Mouse (Mus musculus) frontal cortex, postnatal 14 days (tissue): ENCODE measurements at regions not wholly inside any gene's neighbourhood (a gene's known extent, or its start where the extent isn't known, plus 50 kb on each side); places are given as distances from the start of the nearest gene placed in this dataset.
A peak's percentile ranks its signal among the peaks of the same experiment; 100 is the strongest.

Experiments used
- DNase-seq, 2 experiments: peaks; one replicate each; pipeline ENCODE4 v3.0.0; 2022; ENCODE audit warnings: low spot score in 2 of 2

GRCm38 (mm10) chr1:61415426-61416195, 223.0 kb upstream of the Pard3b start:
- no peak for DNase-seq

- no peak for DNase-seq
Measured at GRCm38 (mm10) chr1:61418396-61418795, 220.2 kb upstream of the Pard3b start.

GRCm38 (mm10) chr1:61419839-61420238, 218.8 kb upstream of the Pard3b start:
- DNase-seq: no peak

- DNase-seq: no peak
Measured at GRCm38 (mm10) chr1:61423253-61423652, 215.4 kb upstream of the Pard3b start.

GRCm38 (mm10) chr1:61428706-61429501, 209.7 kb upstream of the Pard3b start:
- DNase-seq: no peak

GRCm38 (mm10) chr1:61437603-61438002, 201.0 kb upstream of the Pard3b start:
- no peak for DNase-seq

- no peak for DNase-seq
Measured at GRCm38 (mm10) chr1:61461435-61461834, 177.2 kb upstream of the Pard3b start.

- DNase-seq: peak in 1 of 2 experiments; percentile 11
Measured at GRCm38 (mm10) chr1:61470617-61471214, 167.9 kb upstream of the Pard3b start.

GRCm38 (mm10) chr1:61471779-61472578, 166.6 kb upstream of the Pard3b start:
- DNase-seq: no peak

GRCm38 (mm10) chr1:61472579-61473242, 165.9 kb upstream of the Pard3b start:
- peak; percentile 8 to 27 for DNase-seq

- DNase-seq: no peak
Measured at GRCm38 (mm10) chr1:61485459-61485858, 153.2 kb upstream of the Pard3b start.

GRCm38 (mm10) chr1:61524886-61525285, 113.7 kb upstream of the Pard3b start:
- DNase-seq: no peak

- no peak for DNase-seq
Measured at GRCm38 (mm10) chr1:61525881-61526280, 112.7 kb upstream of the Pard3b start.

GRCm38 (mm10) chr1:61528757-61529156, 109.9 kb upstream of the Pard3b start:
- DNase-seq: no peak

GRCm38 (mm10) chr1:61530166-61530565, 108.5 kb upstream of the Pard3b start:
- DNase-seq: no peak

- no peak for DNase-seq
Measured at GRCm38 (mm10) chr1:61531487-61531886, 107.1 kb upstream of the Pard3b start.

- no peak for DNase-seq
Measured at GRCm38 (mm10) chr1:61540081-61540480, 98.5 kb upstream of the Pard3b start.

- DNase-seq: no peak
Measured at GRCm38 (mm10) chr1:61541166-61541565, 97.5 kb upstream of the Pard3b start.

GRCm38 (mm10) chr1:61552577-61553517, 85.8 kb upstream of the Pard3b start:
- peak in 1 of 2 experiments; percentile 29 for DNase-seq

- no peak for DNase-seq
Measured at GRCm38 (mm10) chr1:61559514-61559913, 79.1 kb upstream of the Pard3b start.
